Mouse (Mus musculus): ENCODE measurements around the gene Tmem108. TPM values are rescaled to one million over a fixed set of nuclear protein-coding genes. Genes with fewer than 3 reads are reported as not detected.

The Tmem108 gene
- polyA plus RNA-seq, 1 experiment from 2014 or later, result 11.5 TPM

DNA sequence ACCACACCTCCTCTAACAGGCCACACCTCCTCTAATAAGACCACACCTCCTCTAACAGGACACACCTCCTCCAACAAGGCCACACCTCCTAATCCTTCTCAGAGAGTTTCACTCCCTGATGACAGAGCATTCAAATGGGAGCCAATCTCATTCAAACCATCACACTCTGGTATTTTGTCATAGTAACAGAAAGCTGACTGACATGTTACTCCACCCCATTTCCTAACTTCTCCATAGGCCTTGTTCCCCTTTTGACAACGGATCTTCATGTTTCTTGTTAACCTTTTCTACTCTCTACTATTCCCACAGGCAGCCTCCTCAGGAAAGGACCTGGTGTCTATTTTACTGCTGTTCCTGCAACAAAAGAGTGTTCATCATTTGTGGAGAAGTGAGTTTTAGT lies 199.6 kb downstream of the Tmem108 start:
- DNase-seq (ENCODE audit: low spot score), result no peak
- Histone ChIP-seq H3K36me3 (no peaks in the 10 kb centered on the region), H3K9me3 (replicated peaks) (no peaks in the 10 kb centered on the region), H3K27ac (no peak overlapping the region), H3K4me1 (peaks cover 9% of the 10 kb centered on the region; the same call in 1 of the 2 replicates), H3K27me3 (ENCODE audit: low read depth, poor library complexity, severe bottlenecking) (no peaks in the 10 kb centered on the region), H3K4me3 (no peak overlapping the region)
- 87% methylated on average over 1 of the region's 1 CpGs for WGBS

DNA sequence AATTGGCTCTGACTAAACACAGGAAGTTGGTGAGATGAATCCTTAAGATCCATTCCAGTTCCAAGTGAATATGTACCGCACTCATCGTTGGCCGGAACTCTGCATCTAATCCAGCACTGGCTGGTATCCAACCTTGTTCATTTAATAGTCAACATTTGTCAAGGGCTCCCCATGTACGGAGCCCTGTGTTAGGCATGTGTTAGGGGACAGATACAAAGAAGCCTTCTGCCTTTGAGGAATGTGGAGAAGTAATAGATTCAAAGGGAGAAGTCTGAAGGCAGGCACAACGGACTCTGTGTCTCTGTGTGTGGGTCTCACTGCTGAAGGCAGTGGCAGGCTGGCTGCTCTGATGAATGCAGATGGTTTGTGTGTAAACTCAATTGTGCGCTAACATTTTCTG lies 202.9 kb downstream of the Tmem108 start:
- Histone ChIP-seq H3K27me3 (ENCODE audit: low read depth, poor library complexity, severe bottlenecking) (no peaks in the 10 kb centered on the region), H3K9me3 (replicated peaks) (no peaks in the 10 kb centered on the region), H3K36me3 (no peaks in the 10 kb centered on the region), H3K4me3 (no peak overlapping the region), H3K27ac (no peak overlapping the region), H3K4me1 (peaks cover 6% of the 10 kb centered on the region; the same call in 1 of the 2 replicates)
- 89% methylated on average over 6 of the region's 6 CpGs for WGBS
- no peak for DNase-seq (ENCODE audit: low spot score)

GRCm38 (mm10) chr9:103558240-103558639 lies 203.4 kb downstream of the Tmem108 start:
- Histone ChIP-seq H3K4me3 (no peak overlapping the region), H3K27ac (no peak overlapping the region), H3K36me3 (no peaks in the 10 kb centered on the region), H3K27me3 (ENCODE audit: low read depth, poor library complexity, severe bottlenecking) (no peaks in the 10 kb centered on the region), H3K4me1 (peaks cover 1% of the 10 kb centered on the region; the same call in 1 of the 2 replicates), H3K9me3 (replicated peaks) (no peaks in the 10 kb centered on the region)
- 89% methylated on average over 7 of the region's 7 CpGs for WGBS
- no peak for DNase-seq (ENCODE audit: low spot score)

DNA sequence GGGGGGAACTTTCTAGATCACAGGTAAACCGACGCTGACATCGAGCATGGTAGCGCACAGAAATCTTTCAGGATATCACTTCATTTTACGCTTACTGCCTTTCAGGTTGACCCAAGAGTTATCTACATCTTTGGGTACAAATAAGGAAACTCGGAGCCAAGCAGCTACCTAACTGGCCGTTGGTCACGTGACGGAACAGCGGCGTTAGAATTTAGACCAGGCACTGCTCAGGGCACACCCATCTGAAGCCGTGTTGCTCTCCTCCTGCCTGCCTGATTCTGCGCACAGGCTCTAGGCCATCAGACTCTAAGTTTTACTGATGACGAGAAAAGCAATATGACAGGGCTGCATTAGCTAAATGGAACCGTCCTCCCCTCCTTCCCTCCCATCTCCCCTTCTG lies 204.6 kb downstream of the Tmem108 start:
- no peak overlapping the region for H3K27ac ChIP-seq
- DNase-seq (ENCODE audit: low spot score), result no peak
- H3K4me1 ChIP-seq, result no peaks in the 10 kb centered on the region
- H3K4me3 ChIP-seq, result no peak overlapping the region
- no peaks in the 10 kb centered on the region for H3K36me3 ChIP-seq
- no peaks in the 10 kb centered on the region for H3K27me3 ChIP-seq (ENCODE audit: low read depth, poor library complexity, severe bottlenecking)
- H3K9me3 ChIP-seq (replicated peaks), result no peaks in the 10 kb centered on the region
- 92% methylated on average over 15 of the region's 15 CpGs for WGBS

DNA sequence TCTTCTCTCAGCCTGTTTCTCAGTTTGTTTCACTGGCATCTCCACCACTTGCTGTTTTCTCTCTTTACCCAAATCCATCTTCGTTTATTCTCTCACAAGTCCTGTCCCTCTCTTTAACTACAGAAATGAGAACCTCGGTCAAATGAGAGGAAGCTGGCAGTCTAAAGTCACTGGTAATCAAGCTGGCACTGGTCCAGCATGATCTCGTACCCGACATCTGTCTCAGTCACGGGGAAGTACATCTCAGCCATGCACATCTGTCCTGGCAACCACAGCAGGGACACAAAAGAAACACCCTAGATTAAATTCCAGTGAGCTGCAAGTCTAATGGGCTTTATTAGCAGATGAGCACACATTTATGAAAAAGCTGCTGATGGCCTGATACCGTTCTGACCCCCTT lies 206.3 kb downstream of the Tmem108 start:
- H3K27ac ChIP-seq, result no peak overlapping the region
- 0 out of 2 replicates have a peak, but pooled peaks cover 11% of the 10 kb centered on the region for H3K4me1 ChIP-seq
- no peaks in the 10 kb centered on the region for H3K27me3 ChIP-seq (ENCODE audit: low read depth, poor library complexity, severe bottlenecking)
- H3K36me3 ChIP-seq, result no peaks in the 10 kb centered on the region
- no peaks in the 10 kb centered on the region for H3K9me3 ChIP-seq (replicated peaks)
- 91% methylated on average over 6 of the region's 6 CpGs for WGBS
- H3K4me3 ChIP-seq, result no peak overlapping the region
- no peak for DNase-seq (ENCODE audit: low spot score)

GRCm38 (mm10) chr9:103550661-103551248 lies 210.9 kb downstream of the Tmem108 start:
- Histone ChIP-seq H3K9me3 (replicated peaks) (no peaks in the 10 kb centered on the region), H3K4me3 (no peak overlapping the region), H3K27me3 (ENCODE audit: low read depth, poor library complexity, severe bottlenecking) (no peaks in the 10 kb centered on the region), H3K36me3 (no peaks in the 10 kb centered on the region), H3K4me1 (peaks cover 22% of the 10 kb centered on the region), H3K27ac (no peak overlapping the region)
- no peak for DNase-seq (ENCODE audit: low spot score)
- 80% methylated on average over 21 of the region's 21 CpGs for WGBS

DNA sequence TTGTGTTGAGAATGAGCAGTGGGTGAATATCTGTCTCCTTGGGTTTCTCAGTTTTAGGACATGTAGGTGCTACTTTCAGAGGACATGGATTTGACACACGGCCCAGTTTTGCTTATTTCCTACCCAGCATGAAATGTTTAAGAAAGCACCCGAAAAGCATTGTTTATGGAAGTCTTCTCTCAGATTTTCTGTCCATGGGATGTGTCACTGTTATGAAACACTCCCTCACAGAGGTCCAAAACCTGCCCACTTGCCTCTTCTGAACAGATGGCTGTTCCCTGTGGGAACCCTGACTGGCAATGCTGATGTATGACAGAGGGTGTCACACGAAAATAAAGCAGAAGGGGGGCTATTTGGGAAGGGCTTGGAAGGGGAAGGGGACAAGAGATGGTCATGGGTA lies 212.5 kb downstream of the Tmem108 start:
- H3K36me3 ChIP-seq, result no peaks in the 10 kb centered on the region
- H3K4me3 ChIP-seq, result no peak overlapping the region
- H3K9me3 ChIP-seq (replicated peaks), result no peaks in the 10 kb centered on the region
- peaks cover 30% of the 10 kb centered on the region for H3K4me1 ChIP-seq
- no peaks in the 10 kb centered on the region for H3K27me3 ChIP-seq (ENCODE audit: low read depth, poor library complexity, severe bottlenecking)
- no peak overlapping the region for H3K27ac ChIP-seq
- DNase-seq (ENCODE audit: low spot score), result no peak
- 82% methylated on average over 3 of the region's 3 CpGs for WGBS

- peaks cover 30% of the 10 kb centered on the region for H3K4me1 ChIP-seq
- no peaks in the 10 kb centered on the region for H3K9me3 ChIP-seq (replicated peaks)
- WGBS, result 93% methylated on average over 3 of the region's 3 CpGs
- no peak overlapping the region for H3K4me3 ChIP-seq
- H3K27me3 ChIP-seq (ENCODE audit: low read depth, poor library complexity, severe bottlenecking), result no peaks in the 10 kb centered on the region
- DNase-seq (ENCODE audit: low spot score), result no peak
- H3K27ac ChIP-seq, result no peak overlapping the region
- no peaks in the 10 kb centered on the region for H3K36me3 ChIP-seq
Observed at GRCm38 (mm10) chr9:103548606-103549005, 213.0 kb downstream of the Tmem108 start.

- 74% methylated on average over 22 of the region's 22 CpGs for WGBS
- Histone ChIP-seq H3K9me3 (replicated peaks) (no peaks in the 10 kb centered on the region), H3K36me3 (no peaks in the 10 kb centered on the region), H3K27ac (no peak overlapping the region), H3K27me3 (ENCODE audit: low read depth, poor library complexity, severe bottlenecking) (no peaks in the 10 kb centered on the region), H3K4me1 (peaks cover 30% of the 10 kb centered on the region), H3K4me3 (no peak overlapping the region)
- no peak for DNase-seq (ENCODE audit: low spot score)
Observed at GRCm38 (mm10) chr9:103546695-103547645, 214.7 kb downstream of the Tmem108 start.

GRCm38 (mm10) chr9:103545729-103546128 lies 215.9 kb downstream of the Tmem108 start:
- H3K4me3 ChIP-seq, result no peak overlapping the region
- H3K4me1 ChIP-seq, result peaks cover 22% of the 10 kb centered on the region
- H3K36me3 ChIP-seq, result no peaks in the 10 kb centered on the region
- no peak for DNase-seq (ENCODE audit: low spot score)
- no peaks in the 10 kb centered on the region for H3K9me3 ChIP-seq (replicated peaks)
- H3K27me3 ChIP-seq (ENCODE audit: low read depth, poor library complexity, severe bottlenecking), result no peaks in the 10 kb centered on the region
- 94% methylated on average over 4 of the region's 4 CpGs for WGBS
- no peak overlapping the region for H3K27ac ChIP-seq

DNA sequence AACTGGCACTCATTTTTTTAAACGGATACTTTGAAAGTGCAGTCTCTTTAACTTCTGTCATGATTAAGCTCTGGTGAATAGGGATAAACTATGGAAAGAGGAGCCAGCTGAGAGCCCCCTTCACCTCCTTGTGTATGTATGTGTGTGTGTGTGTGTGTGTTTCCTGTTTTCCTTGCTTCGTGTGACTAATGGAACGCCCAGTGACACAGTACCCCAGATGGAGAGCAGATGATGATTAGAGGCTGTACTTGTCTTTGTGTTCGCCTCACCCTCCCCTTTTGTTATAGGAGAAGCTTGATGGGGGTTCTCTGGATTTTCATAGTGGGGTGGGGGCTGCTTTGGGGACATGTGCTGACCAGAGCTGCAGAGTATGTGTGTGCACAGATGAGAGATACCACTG lies 216.4 kb downstream of the Tmem108 start:
- Histone ChIP-seq H3K4me1 (peaks cover 19% of the 10 kb centered on the region), H3K4me3 (no peak overlapping the region), H3K27me3 (ENCODE audit: low read depth, poor library complexity, severe bottlenecking) (no peaks in the 10 kb centered on the region), H3K27ac (no peak overlapping the region), H3K9me3 (replicated peaks) (no peaks in the 10 kb centered on the region), H3K36me3 (no peaks in the 10 kb centered on the region)
- DNase-seq (ENCODE audit: low spot score), result no peak
- WGBS, result 53% methylated on average over 4 of the region's 4 CpGs

GRCm38 (mm10) chr9:103544599-103544998 lies 217.0 kb downstream of the Tmem108 start:
- no peak overlapping the region for H3K27ac ChIP-seq
- no peak overlapping the region for H3K4me3 ChIP-seq
- H3K36me3 ChIP-seq, result no peaks in the 10 kb centered on the region
- WGBS, result 79% methylated on average over 1 of the region's 1 CpGs
- H3K9me3 ChIP-seq (replicated peaks), result no peaks in the 10 kb centered on the region
- no peak for DNase-seq (ENCODE audit: low spot score)
- H3K27me3 ChIP-seq (ENCODE audit: low read depth, poor library complexity, severe bottlenecking), result no peaks in the 10 kb centered on the region
- peaks cover 19% of the 10 kb centered on the region for H3K4me1 ChIP-seq

DNA sequence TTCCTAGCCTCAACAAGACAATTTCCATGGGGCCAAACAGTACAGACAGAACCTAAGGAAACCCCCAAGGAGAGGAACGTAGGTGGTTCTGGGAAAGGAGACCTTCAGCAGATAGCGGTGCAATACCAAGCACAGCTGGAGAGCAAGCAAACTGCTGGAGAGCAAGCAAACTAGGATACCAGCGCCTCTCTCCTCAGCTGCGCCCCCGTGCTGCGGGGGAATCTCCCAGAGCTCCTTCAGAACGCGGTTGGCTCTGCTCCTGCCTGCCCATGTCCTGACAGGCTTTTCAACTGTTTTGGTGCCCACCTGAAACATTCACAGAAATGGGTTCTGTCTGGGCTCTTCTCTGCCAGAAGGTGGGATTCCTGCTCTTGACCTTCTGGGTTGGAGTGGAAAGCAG lies 221.1 kb downstream of the Tmem108 start:
- no peak overlapping the region for H3K4me3 ChIP-seq
- no peaks in the 10 kb centered on the region for H3K27me3 ChIP-seq (ENCODE audit: low read depth, poor library complexity, severe bottlenecking)
- H3K4me1 ChIP-seq, result peaks cover 17% of the 10 kb centered on the region
- no peaks in the 10 kb centered on the region for H3K9me3 ChIP-seq (replicated peaks)
- no peak for DNase-seq (ENCODE audit: low spot score)
- H3K36me3 ChIP-seq, result no peaks in the 10 kb centered on the region
- 87% methylated on average over 8 of the region's 8 CpGs for whole genome bisulfite sequencing
- no peak overlapping the region for H3K27ac ChIP-seq
